In the genomic region with DNA sequence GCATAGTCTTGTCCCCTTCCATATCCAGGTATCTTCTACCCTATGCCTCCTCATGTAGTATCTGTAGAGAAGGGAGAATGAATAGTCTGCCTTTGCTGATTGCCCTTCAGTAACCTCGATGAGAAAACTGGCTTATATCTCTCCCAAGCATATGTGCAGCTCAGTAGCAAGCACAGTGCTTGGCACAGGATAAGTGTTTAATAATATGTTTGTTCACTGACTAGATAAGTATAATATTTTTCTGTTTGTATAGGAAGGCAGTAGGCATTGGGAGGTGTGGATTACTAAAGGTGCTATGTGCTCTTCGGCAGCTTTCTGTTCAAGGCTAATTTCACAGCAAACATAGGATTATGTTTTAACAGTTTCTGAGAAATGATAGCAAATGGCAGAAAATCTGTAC, we compare ENCODE assay signal across 19 mouse cellular contexts.
"Had no signal": no experiment of that assay in that cellular context is flagged by ENCODE, and none has a peak within 500 bp of the region (broad histone marks: within the 10 kb centered on the region; RNA-seq: fewer than 3 reads in every experiment).

No protein-coding gene starts in this region.

- H3K4me3 ChIP-seq: midbrain, embryonic 10.5 days; midbrain, embryonic 12.5 days; myocyte; neural tube, embryonic 13.5 days; neural tube, embryonic 15.5 days had no signal

- DNase-seq: lung, adult 18-20 months; lung, embryonic 14.5 days; lung, postnatal 10 days; lung, postnatal 4 days; midbrain, embryonic 14.5 days; retina, postnatal 1 day; right cerebral cortex, adult 18-20 months; right cerebral cortex, postnatal 25 days; right cerebral cortex, postnatal 4 days; spleen, adult 18-20 months; thymus, adult 18-20 months; thymus, postnatal 14 days; thymus, postnatal 36 days had no signal

- H3K27ac ChIP-seq: midbrain, embryonic 10.5 days; midbrain, embryonic 12.5 days; neural tube, embryonic 13.5 days; neural tube, embryonic 15.5 days had no signal

- H3K9ac ChIP-seq: lung, embryonic 14.5 days; midbrain, embryonic 12.5 days; neural tube, embryonic 13.5 days; neural tube, embryonic 15.5 days had no signal

- H3K36me3 ChIP-seq: midbrain, embryonic 10.5 days; midbrain, embryonic 12.5 days; neural tube, embryonic 13.5 days; neural tube, embryonic 15.5 days had no signal

- H3K27me3 ChIP-seq: midbrain, embryonic 12.5 days; neural tube, embryonic 13.5 days; neural tube, embryonic 15.5 days had no signal

- ATAC-seq: midbrain, embryonic 16.5 days had no signal

- H3K4me2 ChIP-seq: lung, embryonic 14.5 days; midbrain, embryonic 12.5 days; neural tube, embryonic 13.5 days; neural tube, embryonic 15.5 days had no signal

- H3K4me1 ChIP-seq: midbrain, embryonic 10.5 days; midbrain, embryonic 12.5 days; neural tube, embryonic 13.5 days; neural tube, embryonic 15.5 days had no signal

- H3K9me3 ChIP-seq: midbrain, embryonic 10.5 days; midbrain, embryonic 12.5 days; neural tube, embryonic 13.5 days had no signal
